Mouse (Mus musculus): ENCODE results near the gene Sorcs3. TPM values are rescaled to one million over a fixed set of nuclear protein-coding genes. Genes with fewer than 3 reads are reported as not detected.

The Sorcs3 gene
- polyA plus RNA-seq, 1 experiment from 2014 or later = 18.3 TPM

DNA sequence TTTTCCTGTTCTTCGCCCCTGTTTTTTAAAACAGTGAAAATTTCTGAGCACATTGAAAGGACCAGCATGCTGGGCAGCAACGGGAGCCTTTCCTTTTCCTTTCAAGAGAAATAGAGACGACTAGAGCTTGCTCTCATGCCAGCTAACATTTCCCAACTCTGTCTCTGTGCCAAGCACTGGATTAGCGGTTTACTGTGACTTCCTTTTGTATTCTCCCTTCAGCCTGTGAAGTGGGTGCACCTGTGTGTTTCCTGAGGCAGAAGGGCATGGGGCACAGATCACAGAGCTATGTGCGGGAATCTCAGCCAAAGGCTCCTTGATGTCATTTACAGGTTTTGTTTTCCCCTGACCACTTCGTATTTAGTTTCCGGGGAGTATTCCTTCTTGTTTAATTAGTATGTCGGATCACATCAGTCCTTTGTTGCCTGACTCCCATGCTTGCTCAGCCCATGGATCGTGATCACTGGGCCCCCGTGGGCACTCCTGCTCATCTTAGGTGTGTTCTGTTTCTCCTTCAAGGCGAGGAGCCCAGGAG is 172.2 kb downstream of the Sorcs3 start:
- WGBS = 56% methylated on average over 11 of the region's 11 CpGs
- Histone ChIP-seq H3K9ac (ENCODE audit: low read depth, low read length) (no peak overlapping the region), H3K27ac (ENCODE audit: low read length) (no peak overlapping the region), H3K4me2 (ENCODE audit: low read length) (0 out of 2 replicates have a peak overlapping the region, but pooled peaks have one; percentile 9), H3K4me1 (ENCODE audit: control insufficient read depth, insufficient read depth, low read length) (0 out of 2 replicates have a peak, but pooled peaks cover 2% of the 10 kb centered on the region), H3K9me3 (replicated peaks; ENCODE audit: control insufficient read depth, low read length, poor library complexity, severe bottlenecking) (no peaks in the 10 kb centered on the region), H3K36me3 (ENCODE audit: control insufficient read depth, insufficient read depth, low read length) (no peaks in the 10 kb centered on the region), H3K27me3 (ENCODE audit: control insufficient read depth, insufficient read depth, low read depth, low read length) (no peaks in the 10 kb centered on the region), H3K4me3 (ENCODE audit: low read depth, low read length) (no peak overlapping the region)
- ATAC-seq = no peak

DNA sequence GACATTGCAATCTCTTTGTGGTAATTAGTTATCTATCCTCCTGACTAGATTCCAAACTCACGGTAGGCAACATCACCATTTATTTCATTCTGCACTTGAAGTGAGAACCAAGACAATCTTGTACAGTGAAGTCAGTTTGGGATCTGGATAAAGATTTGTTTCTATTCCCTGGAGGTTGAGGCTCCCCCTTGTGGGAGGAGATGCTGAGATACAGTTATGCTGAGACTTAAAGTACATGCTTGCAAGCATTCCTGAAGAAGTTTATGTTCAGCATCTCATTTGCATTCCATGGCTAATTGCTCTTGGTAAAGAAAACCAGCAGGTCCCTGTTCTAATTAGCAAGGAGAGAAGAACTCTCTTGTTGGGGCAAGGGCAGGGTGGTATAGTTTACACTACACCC is 185.7 kb downstream of the Sorcs3 start:
- Histone ChIP-seq H3K4me2 (ENCODE audit: low read length) (no peak overlapping the region), H3K4me3 (ENCODE audit: low read depth, low read length) (no peak overlapping the region), H3K27me3 (ENCODE audit: control insufficient read depth, insufficient read depth, low read depth, low read length) (no peaks in the 10 kb centered on the region), H3K9ac (ENCODE audit: low read depth, low read length) (no peak overlapping the region), H3K9me3 (replicated peaks; ENCODE audit: control insufficient read depth, low read length, poor library complexity, severe bottlenecking) (no peaks in the 10 kb centered on the region), H3K4me1 (ENCODE audit: control insufficient read depth, insufficient read depth, low read length) (no peaks in the 10 kb centered on the region), H3K36me3 (ENCODE audit: control insufficient read depth, insufficient read depth, low read length) (no peaks in the 10 kb centered on the region), H3K27ac (ENCODE audit: low read length) (no peak overlapping the region)
- 59% methylated on average over 1 of the region's 1 CpGs for WGBS
- no peak for ATAC-seq

DNA sequence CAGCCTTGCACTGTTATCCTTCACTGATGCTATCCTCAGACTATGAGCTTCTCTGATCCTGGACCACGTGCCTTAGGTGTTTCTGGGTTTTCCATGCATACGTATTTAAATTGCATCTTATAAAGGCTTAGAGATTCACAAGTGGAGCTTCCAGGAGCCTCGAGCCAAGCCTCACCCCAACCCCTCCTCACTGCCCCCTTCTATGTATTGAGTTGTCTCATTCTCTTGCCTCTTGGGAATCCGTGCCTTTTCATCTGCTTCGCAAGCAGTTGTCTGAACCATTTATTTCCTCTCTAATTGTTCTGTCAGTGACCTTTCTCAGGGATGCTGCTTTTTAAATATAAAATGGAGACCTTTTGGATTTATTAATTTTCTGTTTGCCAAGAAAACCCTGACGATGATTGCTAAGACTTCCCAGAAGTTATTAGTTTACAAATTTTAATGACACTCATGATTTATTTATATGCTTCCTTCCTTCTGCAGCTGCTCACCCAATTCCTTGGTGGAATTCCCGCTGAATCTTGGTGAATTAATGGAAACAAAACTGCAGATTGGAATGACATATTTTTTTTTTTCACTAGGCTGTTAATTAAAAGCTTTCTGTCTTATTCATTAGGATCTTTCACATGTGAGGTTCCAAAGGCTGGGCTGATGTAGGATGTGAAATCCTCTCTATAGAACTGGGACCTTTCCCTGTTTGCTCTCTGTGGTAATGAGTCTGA is 199.1 kb downstream of the Sorcs3 start:
- WGBS = 29% methylated on average over 7 of the region's 7 CpGs
- H3K4me3 ChIP-seq (ENCODE audit: low read depth, low read length) = no peak overlapping the region
- no peak overlapping the region for H3K4me2 ChIP-seq (ENCODE audit: low read length)
- ATAC-seq = no peak
- H3K27me3 ChIP-seq (ENCODE audit: control insufficient read depth, insufficient read depth, low read depth, low read length) = no peaks in the 10 kb centered on the region
- H3K9me3 ChIP-seq (replicated peaks; ENCODE audit: control insufficient read depth, low read length, poor library complexity, severe bottlenecking) = no peaks in the 10 kb centered on the region
- no peak overlapping the region for H3K9ac ChIP-seq (ENCODE audit: low read depth, low read length)
- peak overlapping the region; percentile 28; the same call in 1 of the 2 replicates for H3K27ac ChIP-seq (ENCODE audit: low read length)
- H3K36me3 ChIP-seq (ENCODE audit: control insufficient read depth, insufficient read depth, low read length) = no peaks in the 10 kb centered on the region
- peaks cover 6% of the 10 kb centered on the region; the same call in 1 of the 2 replicates for H3K4me1 ChIP-seq (ENCODE audit: control insufficient read depth, insufficient read depth, low read length)

DNA sequence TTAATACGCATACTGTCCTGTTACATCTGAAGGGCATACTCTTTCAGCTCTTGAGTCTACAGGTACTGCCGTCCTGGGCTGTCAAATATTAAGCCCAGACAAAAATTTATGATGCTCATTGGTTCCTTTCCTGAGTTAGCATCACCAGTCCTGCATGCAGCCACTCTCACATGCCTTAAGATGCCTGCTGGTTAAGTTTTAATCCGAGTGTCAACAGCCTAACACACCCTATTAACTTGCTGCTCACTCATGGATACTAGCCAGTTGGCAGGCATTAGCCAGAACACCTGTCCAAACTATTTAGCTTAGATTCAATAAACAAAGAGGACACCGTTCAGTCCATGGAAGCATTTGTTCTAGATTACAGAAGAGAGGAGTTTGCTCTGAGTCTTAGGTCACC is 202.4 kb downstream of the Sorcs3 start:
- no peak for ATAC-seq
- no peaks in the 10 kb centered on the region for H3K27me3 ChIP-seq (ENCODE audit: control insufficient read depth, insufficient read depth, low read depth, low read length)
- no peak overlapping the region for H3K27ac ChIP-seq (ENCODE audit: low read length)
- no peak overlapping the region for H3K4me2 ChIP-seq (ENCODE audit: low read length)
- 80% methylated on average over 4 of the region's 4 CpGs for WGBS
- H3K4me3 ChIP-seq (ENCODE audit: low read depth, low read length) = no peak overlapping the region
- H3K9me3 ChIP-seq (replicated peaks; ENCODE audit: control insufficient read depth, low read length, poor library complexity, severe bottlenecking) = no peaks in the 10 kb centered on the region
- H3K9ac ChIP-seq (ENCODE audit: low read depth, low read length) = no peak overlapping the region
- H3K4me1 ChIP-seq (ENCODE audit: control insufficient read depth, insufficient read depth, low read length) = peaks cover 6% of the 10 kb centered on the region; the same call in 1 of the 2 replicates
- no peaks in the 10 kb centered on the region for H3K36me3 ChIP-seq (ENCODE audit: control insufficient read depth, insufficient read depth, low read length)

DNA sequence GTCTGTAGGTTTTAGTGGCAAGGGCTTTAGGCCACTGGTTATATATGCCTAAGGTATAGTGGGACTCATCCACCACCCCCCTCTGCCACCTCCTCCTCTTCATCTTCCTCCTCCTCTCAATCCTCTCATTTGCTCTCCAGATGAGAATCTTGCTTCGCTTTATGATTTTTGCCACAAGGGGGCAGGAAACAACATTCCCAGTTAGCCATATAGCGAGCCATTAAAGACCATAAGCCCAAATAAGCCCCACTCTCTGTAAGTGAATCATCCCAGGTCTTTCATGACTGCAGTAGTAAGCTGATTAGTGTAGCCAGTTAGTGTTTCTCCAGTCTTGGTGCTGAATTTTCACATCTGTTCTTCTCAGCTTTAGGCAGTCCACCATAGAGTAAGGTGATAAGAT is 205.5 kb downstream of the Sorcs3 start:
- ATAC-seq = no peak
- Histone ChIP-seq H3K4me2 (ENCODE audit: low read length) (no peak overlapping the region), H3K36me3 (ENCODE audit: control insufficient read depth, insufficient read depth, low read length) (no peaks in the 10 kb centered on the region), H3K9me3 (replicated peaks; ENCODE audit: control insufficient read depth, low read length, poor library complexity, severe bottlenecking) (no peaks in the 10 kb centered on the region), H3K27me3 (ENCODE audit: control insufficient read depth, insufficient read depth, low read depth, low read length) (no peaks in the 10 kb centered on the region), H3K9ac (ENCODE audit: low read depth, low read length) (no peak overlapping the region), H3K27ac (ENCODE audit: low read length) (no peak overlapping the region), H3K4me3 (ENCODE audit: low read depth, low read length) (no peak overlapping the region), H3K4me1 (ENCODE audit: control insufficient read depth, insufficient read depth, low read length) (no peaks in the 10 kb centered on the region)
- WGBS = 49% methylated on average over 2 of the region's 2 CpGs

DNA sequence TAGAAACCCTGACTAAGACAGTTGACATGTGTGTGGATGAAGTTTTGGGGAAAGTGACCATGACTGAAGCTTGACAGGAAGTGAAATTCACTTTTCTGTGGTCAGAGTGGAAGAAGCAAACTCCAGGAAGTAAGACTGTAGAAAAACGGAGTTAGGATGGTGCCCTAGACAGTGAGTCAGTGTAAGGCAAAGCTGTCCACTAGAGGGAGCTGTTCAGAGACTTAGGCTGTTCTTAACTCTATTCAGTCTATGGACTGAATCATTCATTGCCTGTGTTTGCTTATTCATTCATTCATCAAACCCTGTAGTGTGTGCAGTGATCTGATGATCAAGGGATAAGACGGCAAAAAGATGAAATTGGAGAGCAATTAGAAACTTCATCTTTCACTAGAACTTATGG is 208.0 kb downstream of the Sorcs3 start:
- no peaks in the 10 kb centered on the region for H3K36me3 ChIP-seq (ENCODE audit: control insufficient read depth, insufficient read depth, low read length)
- no peak for ATAC-seq
- H3K4me1 ChIP-seq (ENCODE audit: control insufficient read depth, insufficient read depth, low read length) = no peaks in the 10 kb centered on the region
- no peaks in the 10 kb centered on the region for H3K9me3 ChIP-seq (replicated peaks; ENCODE audit: control insufficient read depth, low read length, poor library complexity, severe bottlenecking)
- WGBS = 60% methylated on average over 2 of the region's 2 CpGs
- no peak overlapping the region for H3K4me3 ChIP-seq (ENCODE audit: low read depth, low read length)
- H3K27ac ChIP-seq (ENCODE audit: low read length) = no peak overlapping the region
- H3K4me2 ChIP-seq (ENCODE audit: low read length) = no peak overlapping the region
- H3K9ac ChIP-seq (ENCODE audit: low read depth, low read length) = no peak overlapping the region
- no peaks in the 10 kb centered on the region for H3K27me3 ChIP-seq (ENCODE audit: control insufficient read depth, insufficient read depth, low read depth, low read length)

DNA sequence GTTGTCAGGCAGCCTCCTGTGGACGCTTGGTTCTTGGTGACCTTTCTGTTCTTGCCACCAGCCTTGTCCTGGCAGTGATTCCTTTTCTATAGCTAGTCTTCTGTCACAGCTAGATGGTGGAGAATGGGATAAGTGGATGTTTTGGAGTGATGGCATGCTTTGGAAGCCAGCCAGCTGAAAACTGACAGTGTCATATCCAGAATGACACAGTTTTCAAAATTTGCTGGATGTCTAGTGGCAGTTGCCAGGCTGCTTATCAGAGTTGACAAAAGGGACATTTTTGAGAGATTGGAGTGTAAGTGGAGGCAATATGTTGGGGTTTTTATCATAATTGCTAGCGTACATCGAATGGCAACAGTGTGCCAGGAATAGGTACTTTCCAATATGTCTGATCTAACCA is 212.5 kb downstream of the Sorcs3 start:
- Histone ChIP-seq H3K4me2 (ENCODE audit: low read length) (no peak overlapping the region), H3K27me3 (ENCODE audit: control insufficient read depth, insufficient read depth, low read depth, low read length) (no peaks in the 10 kb centered on the region), H3K9me3 (replicated peaks; ENCODE audit: control insufficient read depth, low read length, poor library complexity, severe bottlenecking) (no peaks in the 10 kb centered on the region), H3K27ac (ENCODE audit: low read length) (no peak overlapping the region), H3K4me3 (ENCODE audit: low read depth, low read length) (no peak overlapping the region), H3K9ac (ENCODE audit: low read depth, low read length) (no peak overlapping the region), H3K4me1 (ENCODE audit: control insufficient read depth, insufficient read depth, low read length) (no peaks in the 10 kb centered on the region), H3K36me3 (ENCODE audit: control insufficient read depth, insufficient read depth, low read length) (no peaks in the 10 kb centered on the region)
- ATAC-seq = no peak
- WGBS = 83% methylated on average over 3 of the region's 3 CpGs

DNA sequence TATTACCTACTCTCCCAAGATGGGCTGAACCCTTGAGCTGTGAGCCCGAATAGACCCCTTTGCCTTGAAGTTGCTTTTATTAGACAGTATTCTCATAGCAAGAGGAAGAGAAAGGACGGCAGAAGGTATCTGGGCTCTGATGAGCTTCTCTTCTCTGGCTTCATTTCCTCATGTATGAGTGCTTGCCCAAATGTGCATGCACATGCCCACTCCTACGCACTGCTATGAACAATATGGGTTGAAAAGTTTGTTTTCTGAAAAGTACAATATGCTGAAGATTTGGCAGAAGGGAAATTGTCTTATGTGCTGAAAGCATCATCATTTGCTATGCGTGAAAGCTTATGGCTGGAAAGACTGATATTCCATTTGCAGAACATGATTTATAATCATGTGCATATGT is 223.4 kb downstream of the Sorcs3 start:
- Histone ChIP-seq H3K4me2 (ENCODE audit: low read length) (no peak overlapping the region), H3K4me3 (ENCODE audit: low read depth, low read length) (no peak overlapping the region), H3K27ac (ENCODE audit: low read length) (no peak overlapping the region), H3K27me3 (ENCODE audit: control insufficient read depth, insufficient read depth, low read depth, low read length) (no peaks in the 10 kb centered on the region), H3K9ac (ENCODE audit: low read depth, low read length) (no peak overlapping the region), H3K36me3 (ENCODE audit: control insufficient read depth, insufficient read depth, low read length) (no peaks in the 10 kb centered on the region), H3K4me1 (ENCODE audit: control insufficient read depth, insufficient read depth, low read length) (peaks cover 3% of the 10 kb centered on the region; the same call in 1 of the 2 replicates), H3K9me3 (replicated peaks; ENCODE audit: control insufficient read depth, low read length, poor library complexity, severe bottlenecking) (no peaks in the 10 kb centered on the region)
- no peak for ATAC-seq
- 89% methylated on average over 4 of the region's 4 CpGs for WGBS

DNA sequence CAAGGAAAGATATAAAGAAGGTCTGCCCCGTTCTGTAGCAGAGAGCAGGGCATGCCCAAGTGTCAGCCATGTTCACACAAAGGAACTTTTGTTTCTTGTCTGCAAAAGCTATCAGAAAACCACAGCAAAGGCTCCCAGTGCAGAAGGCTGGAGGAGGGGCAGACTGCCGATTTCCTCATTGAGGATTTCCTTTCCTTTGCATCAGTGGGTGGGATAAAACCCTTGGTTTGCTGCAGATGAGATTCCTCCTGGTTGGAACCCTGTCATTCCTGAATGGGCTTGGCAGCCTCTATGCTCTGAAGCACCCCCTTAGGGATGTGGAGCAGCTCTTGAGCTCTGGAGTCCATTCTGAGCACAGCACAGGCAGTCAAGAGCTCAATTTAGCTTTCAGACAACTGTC is 223.9 kb downstream of the Sorcs3 start:
- no peak overlapping the region for H3K4me2 ChIP-seq (ENCODE audit: low read length)
- no peak overlapping the region for H3K9ac ChIP-seq (ENCODE audit: low read depth, low read length)
- H3K4me3 ChIP-seq (ENCODE audit: low read depth, low read length) = no peak overlapping the region
- no peaks in the 10 kb centered on the region for H3K36me3 ChIP-seq (ENCODE audit: control insufficient read depth, insufficient read depth, low read length)
- H3K9me3 ChIP-seq (replicated peaks; ENCODE audit: control insufficient read depth, low read length, poor library complexity, severe bottlenecking) = no peaks in the 10 kb centered on the region
- peak overlapping the region; percentile 12; the same call in 1 of the 2 replicates for H3K27ac ChIP-seq (ENCODE audit: low read length)
- WGBS = 21% methylated on average over 2 of the region's 2 CpGs
- peak; percentile 56; the same call in 1 of the 2 replicates for ATAC-seq
- H3K4me1 ChIP-seq (ENCODE audit: control insufficient read depth, insufficient read depth, low read length) = peaks cover 3% of the 10 kb centered on the region; the same call in 1 of the 2 replicates
- no peaks in the 10 kb centered on the region for H3K27me3 ChIP-seq (ENCODE audit: control insufficient read depth, insufficient read depth, low read depth, low read length)

Measured in midbrain, embryonic 16.5 days (tissue).